Mouse (Mus musculus) olfactory bulb, adult 2 months (tissue): ENCODE measurements around the gene Adra2b. TPM values are rescaled to one million over a fixed set of nuclear protein-coding genes. Genes with fewer than 3 reads are reported as not detected.
A peak's percentile ranks its signal among the peaks of the same experiment; 100 is the strongest.

Source experiments
- H3K27ac ChIP-seq: fragments of 200-500 bp; 2 replicates; pipeline ENCODE4 v1.5.1; 2012; ENCODE audit warnings: low read depth, low read length; ENCODE audit not compliant: insufficient read depth
- H3K4me1 ChIP-seq: fragments of 200-500 bp; 2 replicates; pipeline ENCODE4 v1.6.1; 2012; ENCODE audit warnings: low read length; ENCODE audit not compliant: control insufficient read depth, insufficient read depth
- H3K4me3 ChIP-seq: fragments of 200-500 bp; 2 replicates; pipeline ENCODE4 v1.5.1; 2012; ENCODE audit warnings: mild to moderate bottlenecking, low read depth, low read length, moderate library complexity; ENCODE audit not compliant: insufficient read depth
- CTCF ChIP-seq: fragments of 200-500 bp; IDR thresholded peaks from 2 replicates; pipeline ENCODE4 v1.5.1; 2012; ENCODE audit warnings: low read depth, mild to moderate bottlenecking, low read length, moderate library complexity; ENCODE audit not compliant: insufficient read depth
- POLR2A ChIP-seq: fragments of 200-500 bp; IDR thresholded peaks from 2 replicates; pipeline ENCODE4 v1.6.1; 2012; ENCODE audit warnings: mild to moderate bottlenecking, low read depth, low read length, moderate library complexity; ENCODE audit not compliant: insufficient read depth
- WGBS: fragments of 180-500 bp; shearing (Covaris S2); methylation state at CpG from one replicate; pipeline ENCODE4 v1.1.7; 2018; 5-methylcytosine and 5-hydroxymethylcytosine counted together
- polyA plus RNA-seq: library from polyadenylated mRNA; stranded (reverse); fragments of >200 nt; gene quantifications from 2 replicates; pipeline ENCODE4 v1.2.4, GENCODE M21; 2012; ENCODE audit warnings: low replicate concordance; ENCODE audit not compliant: missing spikeins, insufficient read depth, insufficient read length

Gene Adra2b
- polyA plus RNA-seq, 1 experiment: not detected

GRCm38 (mm10) chr2:127324456-127324855 is 38.6 kb upstream of the Adra2b start:
- H3K4me3 ChIP-seq: no peak overlapping the region
- TF ChIP-seq POLR2A: no peak
- TF ChIP-seq CTCF: no peak
- 0 out of 2 replicates have a peak, but pooled peaks cover 3% of the 10 kb centered on the region for H3K4me1 ChIP-seq
- WGBS: 76% methylated on average over 7 of the region's 7 CpGs
- H3K27ac ChIP-seq: no peak overlapping the region

GRCm38 (mm10) chr2:127328090-127328851 is 34.7 kb upstream of the Adra2b start:
- peaks cover 3% of the 10 kb centered on the region; the same call in 1 of the 2 replicates for H3K4me1 ChIP-seq
- TF ChIP-seq CTCF (no peak), POLR2A (no peak)
- no peak overlapping the region for H3K27ac ChIP-seq
- H3K4me3 ChIP-seq: no peak overlapping the region
- whole genome bisulfite sequencing: 84% methylated on average over 12 of the region's 12 CpGs

GRCm38 (mm10) chr2:127332807-127333570 is 30.0 kb upstream of the Adra2b start:
- H3K27ac ChIP-seq: no peak overlapping the region
- peaks cover 8% of the 10 kb centered on the region for H3K4me1 ChIP-seq
- WGBS: 88% methylated on average over 14 of the region's 14 CpGs
- no peak for TF ChIP-seq POLR2A
- TF ChIP-seq CTCF: no peak
- H3K4me3 ChIP-seq: no peak overlapping the region

- Histone ChIP-seq H3K4me1 (peaks cover 8% of the 10 kb centered on the region), H3K27ac (no peak overlapping the region), H3K4me3 (no peak overlapping the region)
- no peak for TF ChIP-seq POLR2A
- TF ChIP-seq CTCF: no peak
- 76% methylated on average over 5 of the region's 5 CpGs for WGBS
Observed at GRCm38 (mm10) chr2:127333945-127334603, 28.9 kb upstream of the Adra2b start.

- no peak overlapping the region for H3K4me3 ChIP-seq
- H3K27ac ChIP-seq: no peak overlapping the region
- WGBS: 57% methylated on average over 11 of the region's 11 CpGs
- TF ChIP-seq POLR2A: no peak
- TF ChIP-seq CTCF: no peak
- peaks cover 8% of the 10 kb centered on the region for H3K4me1 ChIP-seq
Observed at GRCm38 (mm10) chr2:127335078-127335541, 27.9 kb upstream of the Adra2b start.

GRCm38 (mm10) chr2:127335767-127336496 is 27.1 kb upstream of the Adra2b start, which contains the start of gene Dusp2:
Dusp2 (plus strand) TSS chr2:127336159.
- Histone ChIP-seq H3K4me1 (peaks cover 8% of the 10 kb centered on the region), H3K27ac (no peak within 1 kb of the TSS), H3K4me3 (peak within 1 kb of the TSS; percentile 73)
- WGBS: under 1% methylated on average over 76 of the region's 76 CpGs
- TF ChIP-seq CTCF: no peak
- TF ChIP-seq POLR2A: no peak

GRCm38 (mm10) chr2:127336497-127336832 is 26.5 kb upstream of the Adra2b start:
- WGBS: 7% methylated on average over 33 of the region's 33 CpGs
- Histone ChIP-seq H3K4me1 (peaks cover 8% of the 10 kb centered on the region), H3K27ac (no peak overlapping the region), H3K4me3 (peak overlapping the region; percentile 73)
- TF ChIP-seq CTCF (no peak), POLR2A (no peak)

- Histone ChIP-seq H3K27ac (no peak overlapping the region), H3K4me1 (peaks cover 8% of the 10 kb centered on the region), H3K4me3 (peak overlapping the region; percentile 73)
- no peak for TF ChIP-seq POLR2A
- TF ChIP-seq CTCF: no peak
- 62% methylated on average over 5 of the region's 5 CpGs for WGBS
Observed at GRCm38 (mm10) chr2:127336885-127337284, 26.1 kb upstream of the Adra2b start.
